Mouse (Mus musculus) stomach, postnatal 0 days (tissue): ENCODE results near the gene Spaca4.

Experiments
- CTCF ChIP-seq: IDR thresholded peaks from 2 replicates; pipeline ENCODE4 v1.5.1; 2016; ENCODE audit warnings: antibody characterized with exemption, low read depth, mild to moderate bottlenecking, moderate library complexity
- EP300 ChIP-seq: optimal IDR thresholded peaks from 2 replicates; pipeline ENCODE3; 2016; ENCODE audit warnings: antibody characterized with exemption

DNA sequence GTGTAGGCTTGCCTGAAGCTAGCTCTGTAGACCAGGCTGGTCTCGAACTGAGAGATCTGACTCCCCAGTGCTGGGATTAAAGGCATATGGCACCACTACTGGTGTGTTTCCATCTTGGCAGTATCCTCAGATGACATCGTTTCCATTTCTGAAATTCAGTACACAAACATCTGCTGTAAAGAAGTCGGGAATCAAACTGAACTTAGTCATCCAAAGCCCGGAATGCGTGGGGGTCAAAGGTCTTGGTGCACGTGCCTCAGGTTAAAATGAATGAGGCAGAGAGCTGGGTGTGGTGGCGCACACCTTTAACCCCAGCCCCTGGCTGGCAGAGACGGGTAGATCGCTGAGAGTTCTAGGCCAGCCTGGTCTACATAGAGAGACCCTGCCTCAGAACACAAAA lies 24.5 kb upstream of the Spaca4 start:
- TF ChIP-seq EP300, result no peak
- TF ChIP-seq CTCF, result no peak
